Mouse (Mus musculus) kidney, adult 18-20 months (tissue): ENCODE data around the gene Col26a1.
"Not testable (repeated sequence)": the region's sequence is repeated elsewhere in the genome, so short reads cannot be mapped to it uniquely, and the experiment has no call there.

Experiments used
- DNase-seq: peaks from one replicate; pipeline ENCODE4 v3.0.0; 2021

Gene Col26a1

DNA sequence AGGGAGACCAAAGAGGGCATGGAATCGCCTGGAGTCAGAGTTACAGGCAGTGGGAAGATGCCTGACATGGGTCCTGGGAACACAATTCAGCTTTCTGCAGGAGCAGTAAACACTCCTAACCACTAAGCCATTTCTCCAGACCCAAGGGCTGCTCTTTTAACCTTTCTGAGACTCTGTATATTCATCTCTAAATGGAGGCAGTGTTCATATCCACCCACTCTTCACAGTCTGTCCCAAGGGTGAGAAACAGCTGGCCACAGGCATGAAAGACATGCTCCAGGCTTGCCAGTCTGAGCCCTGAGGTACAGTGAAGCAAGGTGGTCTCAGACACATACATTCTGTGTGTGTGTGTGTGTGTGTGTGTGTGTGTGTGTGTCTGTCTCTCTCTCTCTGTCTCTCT lies 78.8 kb downstream of the Col26a1 start:
- DNase-seq, result no peak

DNA sequence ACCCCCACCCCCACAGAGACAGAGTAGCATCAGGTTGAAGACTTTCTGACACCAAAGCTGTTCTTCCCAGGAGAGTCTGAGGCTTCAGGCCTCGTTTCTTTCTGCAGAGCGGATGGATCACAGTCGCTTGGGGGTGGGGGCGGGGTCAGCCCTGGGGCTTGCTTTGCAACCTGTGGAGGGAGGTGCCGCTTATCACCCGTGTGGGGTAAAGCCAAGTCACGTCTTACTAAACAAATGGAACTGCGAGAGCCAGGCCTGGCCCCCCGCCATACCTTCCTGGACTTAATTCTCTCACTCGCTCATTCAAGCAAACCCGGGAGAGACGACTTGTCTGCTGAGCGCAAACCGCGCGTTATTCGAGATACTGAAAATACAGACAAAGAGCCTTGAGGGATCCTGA lies 80.3 kb downstream of the Col26a1 start:
- no peak for DNase-seq

DNA sequence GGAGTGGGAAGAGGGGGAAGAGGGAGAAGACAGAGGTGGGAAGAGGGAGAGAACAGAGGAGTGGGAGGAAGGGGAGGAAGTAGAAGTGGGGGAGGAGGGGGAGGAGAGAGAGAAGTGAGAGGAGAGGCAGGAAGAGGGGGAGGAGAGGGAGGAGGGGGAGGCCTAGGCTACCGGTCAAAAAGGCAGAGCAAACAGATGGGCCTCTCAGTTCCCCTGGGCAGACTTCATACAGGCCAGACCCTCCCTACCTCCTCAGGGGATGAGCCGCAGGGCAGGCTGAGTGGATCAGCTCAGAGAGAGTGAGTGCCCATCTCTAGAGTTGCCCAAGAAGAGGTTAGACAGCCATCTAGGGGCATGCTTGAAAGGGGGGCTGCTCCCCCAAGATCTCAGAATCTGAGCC lies 86.1 kb downstream of the Col26a1 start:
- no peak for DNase-seq

DNA sequence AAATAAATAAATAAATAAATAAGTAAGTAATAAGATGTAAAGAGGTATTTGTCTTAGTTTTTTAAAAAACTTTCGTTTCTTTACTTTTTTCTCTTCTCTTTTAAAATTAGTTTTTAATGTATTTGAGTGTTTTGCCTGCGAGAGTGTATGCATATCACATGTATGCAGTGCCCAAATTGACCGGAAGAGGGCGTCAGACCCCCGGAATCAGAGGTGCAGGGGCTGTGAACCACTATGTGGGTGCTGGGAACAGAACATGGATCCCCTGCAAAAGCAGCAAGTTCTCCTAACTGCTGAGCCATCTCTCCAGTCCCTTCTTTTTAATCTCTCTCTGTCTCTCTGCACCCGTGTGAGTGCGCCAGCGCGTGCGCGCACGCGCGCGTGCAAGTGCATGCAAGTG lies 89.2 kb downstream of the Col26a1 start:
- DNase-seq, result no peak

DNA sequence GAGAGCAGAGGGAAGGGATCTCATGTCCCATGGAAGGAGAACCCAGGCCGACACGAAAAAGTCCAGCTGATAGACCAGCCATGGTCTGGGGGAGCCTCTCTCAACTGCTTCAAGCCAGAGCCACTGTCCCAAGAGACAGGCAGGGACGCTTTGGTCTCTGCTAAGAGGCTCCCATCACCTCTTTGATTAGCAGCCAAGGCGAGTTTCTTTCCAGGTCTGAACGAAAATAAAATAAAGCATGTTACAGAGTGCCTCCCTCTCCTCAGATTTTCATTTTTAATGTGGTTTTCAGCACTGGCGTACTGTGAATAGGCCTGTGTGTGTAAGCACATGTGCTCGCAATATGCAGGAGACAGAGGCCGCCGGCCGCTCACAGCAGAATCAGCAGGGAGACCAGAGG lies 90.5 kb downstream of the Col26a1 start:
- no peak for DNase-seq

DNA sequence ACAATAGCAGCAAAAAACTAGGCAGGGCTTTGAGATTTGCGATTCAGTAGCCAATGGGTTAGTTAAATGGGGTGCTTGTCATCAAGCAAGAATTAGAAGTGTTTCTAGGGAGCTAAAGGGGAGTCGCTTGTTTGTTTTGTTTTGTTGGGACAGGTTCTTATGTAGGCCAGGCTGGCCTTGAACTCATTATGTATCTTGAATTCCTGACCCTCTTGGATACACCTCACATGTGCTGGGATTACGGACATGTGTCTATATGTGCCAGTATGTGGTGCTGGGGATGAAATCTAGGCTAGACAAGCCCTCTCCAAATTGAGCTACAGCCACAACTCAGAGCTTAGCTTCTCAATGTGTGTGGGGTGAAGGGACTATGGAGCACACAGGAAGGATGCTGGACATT lies 91.8 kb downstream of the Col26a1 start:
- DNase-seq, result no peak

DNA sequence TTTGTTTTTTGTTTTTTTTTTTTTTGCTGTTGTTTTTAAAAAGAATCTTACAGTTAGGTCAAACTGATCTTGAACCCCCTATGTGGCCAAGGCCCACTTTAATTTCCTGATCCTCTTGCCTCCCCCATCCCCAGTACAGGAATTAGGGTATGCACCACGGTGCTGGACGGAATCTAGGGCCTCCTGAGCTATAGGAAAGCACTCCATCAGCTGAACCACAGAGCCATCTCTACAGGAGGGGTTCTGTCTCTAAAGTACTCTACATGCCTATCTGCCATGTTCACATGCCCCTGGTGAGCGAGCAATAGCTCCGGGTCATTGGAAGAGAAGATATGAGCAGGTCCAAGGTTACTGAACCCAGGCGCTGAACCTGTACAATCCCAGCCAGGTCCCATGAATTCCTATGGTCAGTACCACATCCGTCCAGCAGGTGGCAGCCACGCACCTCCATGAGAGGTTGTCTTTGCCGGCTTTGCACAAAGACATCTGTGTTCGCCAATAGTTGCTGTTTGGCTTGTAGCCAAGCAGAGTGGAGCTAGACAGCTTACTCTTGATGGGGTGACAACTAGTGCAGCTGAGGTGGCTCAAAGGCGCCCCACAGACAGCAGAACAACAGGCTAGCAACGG lies 92.3 kb downstream of the Col26a1 start:
- DNase-seq, result peak; percentile 91

DNA sequence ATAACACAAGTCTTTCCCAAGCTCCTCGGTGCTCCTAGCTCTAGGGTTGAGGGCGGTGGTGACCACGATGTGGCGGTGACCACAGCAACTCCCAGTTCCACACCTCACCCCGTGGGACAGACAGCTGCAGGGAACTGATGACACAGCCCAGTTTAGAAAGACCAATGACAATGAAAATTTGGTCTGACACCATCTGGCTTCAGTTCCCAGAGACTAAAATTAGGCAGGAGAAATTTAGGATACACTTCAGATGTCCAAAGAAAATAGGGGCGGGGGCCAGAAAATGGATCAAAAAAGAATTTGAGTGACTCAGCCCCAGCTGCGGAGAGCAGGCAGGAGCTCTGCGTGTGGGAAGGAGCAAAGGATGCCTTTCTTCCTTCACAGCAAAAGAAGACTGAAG lies 98.5 kb downstream of the Col26a1 start:
- DNase-seq, result no peak

DNA sequence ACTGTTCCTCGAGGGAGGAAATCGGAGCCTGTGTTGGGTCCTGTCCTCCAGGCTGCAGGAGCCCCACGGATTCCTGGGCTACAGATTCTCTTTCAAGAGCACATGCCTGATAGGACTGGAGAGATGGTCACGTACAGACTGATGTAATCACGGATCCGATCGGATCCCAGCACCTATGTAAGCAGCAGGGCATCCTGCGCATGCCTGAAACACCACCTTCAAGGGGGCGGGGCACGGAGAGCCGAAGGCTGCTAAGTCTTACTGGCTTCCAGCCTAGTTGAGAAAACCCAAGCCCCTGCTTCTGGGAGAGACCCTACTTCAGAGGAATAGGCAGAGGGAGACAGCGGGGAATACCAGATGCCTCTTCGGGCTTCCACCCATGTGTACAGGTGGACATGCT lies 100.4 kb downstream of the Col26a1 start:
- no peak for DNase-seq

DNA sequence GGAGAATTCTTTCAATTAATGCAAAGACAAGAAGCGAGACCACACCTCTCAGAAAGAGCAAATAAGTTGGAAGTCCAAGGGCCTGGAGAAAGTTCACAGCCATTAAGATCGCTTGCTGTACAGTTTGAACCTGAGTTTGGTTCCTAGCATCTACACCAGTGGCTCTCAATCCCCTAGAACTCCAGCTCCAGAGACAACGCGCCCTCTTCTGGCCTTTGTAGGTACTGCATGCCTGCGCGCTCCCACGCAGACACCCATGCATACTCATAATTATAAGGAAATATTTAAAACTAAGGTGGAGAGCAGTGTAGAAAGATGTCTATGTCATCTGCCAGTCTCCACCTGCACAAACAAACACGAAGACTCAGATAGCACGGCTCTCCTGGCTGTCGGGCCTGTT lies 102.5 kb downstream of the Col26a1 start:
- peak; percentile 43 for DNase-seq

DNA sequence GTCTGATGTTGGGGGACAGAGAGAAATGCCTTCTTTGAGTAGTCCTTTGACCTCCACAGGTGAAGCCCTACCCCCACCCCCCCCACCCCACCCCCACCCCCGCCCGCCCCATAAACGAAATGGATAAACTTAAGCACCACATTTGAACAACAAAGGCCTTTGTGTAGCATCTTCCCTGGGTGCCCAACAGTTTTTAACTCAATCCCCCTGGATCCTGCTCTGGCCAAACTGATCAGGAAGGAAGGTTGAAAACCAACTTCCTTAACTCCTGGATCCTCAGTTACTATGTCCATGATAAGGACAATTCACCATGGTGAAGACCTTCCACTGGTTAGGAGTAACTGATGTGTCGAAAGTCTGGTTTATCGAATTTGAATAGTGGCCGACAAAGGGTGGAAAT lies 103.1 kb downstream of the Col26a1 start:
- DNase-seq, result no peak

DNA sequence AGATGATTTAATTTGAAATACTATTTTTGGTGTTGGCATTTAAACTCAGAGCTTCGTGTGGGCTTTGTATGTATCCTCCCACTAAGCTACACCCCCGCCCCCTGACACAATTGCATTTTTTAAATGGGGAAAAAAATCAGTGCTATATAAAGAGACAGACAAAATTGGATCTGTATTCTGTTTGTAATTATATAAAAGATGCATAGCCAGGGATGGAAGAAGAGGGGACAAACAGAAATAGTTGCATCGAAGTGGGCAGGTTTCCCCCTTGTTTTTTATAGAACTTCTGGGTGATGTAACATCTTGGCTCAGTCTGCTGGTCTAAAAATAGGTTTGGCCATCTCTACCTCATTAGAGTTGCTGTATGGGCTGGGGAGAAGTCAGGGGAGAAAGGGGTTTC lies 107.5 kb downstream of the Col26a1 start:
- DNase-seq, result no peak

DNA sequence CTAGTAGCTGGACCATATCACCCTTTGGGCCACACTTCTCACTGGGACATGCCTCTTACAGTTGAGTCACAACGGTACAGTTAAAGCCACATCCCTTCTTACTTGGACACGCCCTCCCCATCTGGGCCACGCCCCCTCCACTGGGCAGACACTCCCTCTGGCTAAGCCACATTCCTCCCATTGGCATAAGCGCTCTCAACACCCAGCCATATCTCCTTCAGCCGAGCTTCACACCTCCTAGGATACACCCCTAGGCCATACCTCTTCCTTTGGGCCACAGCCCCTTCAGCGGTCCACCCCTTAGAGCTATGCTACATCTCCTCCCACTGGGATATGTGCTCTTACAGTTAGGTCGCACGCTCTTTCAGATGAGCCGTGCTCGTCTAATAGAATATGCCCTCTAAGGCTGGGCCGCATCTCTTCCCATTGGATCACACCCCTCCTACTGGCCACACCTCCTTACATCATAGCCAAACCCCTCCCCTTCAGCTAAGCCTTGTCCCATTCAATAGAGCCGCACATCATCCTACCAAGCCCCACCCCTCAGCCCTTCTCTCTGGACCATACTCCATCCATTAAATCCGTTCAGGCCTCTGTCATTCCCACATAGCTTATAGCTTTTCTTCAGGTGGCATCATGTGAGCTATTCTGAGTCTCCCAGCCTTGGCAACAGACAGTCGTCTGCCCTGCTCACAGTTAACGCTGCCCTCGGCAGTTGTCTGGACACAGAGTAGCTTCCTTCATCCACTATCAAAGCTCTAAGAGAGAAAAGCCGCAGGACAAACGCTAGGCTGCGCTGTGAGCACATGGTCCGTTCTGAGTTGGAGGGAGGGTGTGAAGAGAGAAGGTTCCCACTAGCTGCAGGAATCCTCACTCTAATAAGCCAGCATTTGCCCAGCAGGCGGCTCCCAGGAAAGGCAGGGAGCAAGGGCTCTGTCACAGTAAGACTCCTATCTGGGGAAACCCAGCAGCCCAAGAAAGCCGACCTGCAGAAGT lies 109.7 kb downstream of the Col26a1 start:
- DNase-seq, result no peak

DNA sequence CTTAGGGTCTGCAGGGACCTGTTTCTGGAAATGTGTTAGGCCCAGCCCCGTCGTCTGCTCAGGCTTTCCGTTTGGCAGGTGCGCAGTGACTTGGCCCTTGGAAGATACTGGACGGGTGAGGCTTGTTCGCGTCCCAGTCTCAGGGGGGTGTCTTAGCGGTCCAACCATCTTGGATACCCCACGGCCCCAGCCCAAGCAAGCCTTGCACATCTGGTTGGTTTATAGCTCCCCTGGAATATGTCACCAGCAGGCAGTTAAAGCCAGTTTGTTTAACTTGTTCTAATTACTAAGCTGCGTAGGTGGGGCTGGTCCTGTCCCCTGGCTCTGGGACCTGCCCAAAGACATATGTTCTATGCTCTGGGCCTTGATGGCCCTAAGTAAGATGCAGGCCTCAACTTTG lies 111.9 kb downstream of the Col26a1 start:
- no peak for DNase-seq

DNA sequence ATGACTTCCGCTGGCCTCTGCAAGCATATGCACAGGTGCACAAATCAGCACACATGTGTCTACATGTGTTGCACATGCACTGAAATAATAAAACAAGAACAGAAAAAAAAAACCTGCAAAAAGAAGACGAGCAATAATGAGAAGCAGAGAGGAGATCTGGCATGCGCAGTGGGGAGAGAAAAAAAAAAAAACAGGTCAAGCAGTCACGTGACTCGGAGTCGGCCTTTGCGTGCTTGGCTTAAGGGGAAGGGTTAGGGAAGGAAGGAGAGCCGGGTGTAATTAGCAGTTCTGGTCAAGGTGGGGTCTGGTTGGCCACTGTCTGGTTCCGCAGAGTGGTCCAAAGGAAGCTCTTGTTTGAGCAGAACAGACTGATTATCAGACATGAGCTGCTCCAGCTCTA lies 115.7 kb downstream of the Col26a1 start:
- no peak for DNase-seq

DNA sequence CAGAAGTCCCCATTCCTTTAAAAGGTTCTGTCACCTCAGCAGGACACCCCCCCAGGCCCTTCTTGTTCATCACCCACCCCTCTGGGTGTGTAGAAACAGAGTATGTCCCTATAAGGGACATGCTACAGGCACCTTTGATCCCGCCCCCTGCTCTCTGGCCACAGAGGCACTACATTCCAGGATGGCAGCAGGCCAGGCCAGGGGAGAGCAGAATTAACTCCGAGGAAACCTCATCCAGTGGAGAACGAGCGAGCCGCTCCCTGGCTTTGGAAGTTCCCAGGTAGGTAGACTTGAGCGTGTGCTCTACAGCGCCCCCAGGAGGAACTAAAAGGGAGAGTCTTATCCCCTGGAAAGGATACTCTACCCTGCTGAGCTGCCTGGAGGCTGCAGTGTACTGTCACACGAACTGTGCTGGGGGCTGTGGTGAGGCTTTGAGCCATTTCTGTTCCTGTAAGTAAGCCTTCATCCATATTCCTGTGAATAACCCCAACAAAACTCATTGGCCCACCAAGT lies 118.8 kb downstream of the Col26a1 start:
- no peak for DNase-seq

DNA sequence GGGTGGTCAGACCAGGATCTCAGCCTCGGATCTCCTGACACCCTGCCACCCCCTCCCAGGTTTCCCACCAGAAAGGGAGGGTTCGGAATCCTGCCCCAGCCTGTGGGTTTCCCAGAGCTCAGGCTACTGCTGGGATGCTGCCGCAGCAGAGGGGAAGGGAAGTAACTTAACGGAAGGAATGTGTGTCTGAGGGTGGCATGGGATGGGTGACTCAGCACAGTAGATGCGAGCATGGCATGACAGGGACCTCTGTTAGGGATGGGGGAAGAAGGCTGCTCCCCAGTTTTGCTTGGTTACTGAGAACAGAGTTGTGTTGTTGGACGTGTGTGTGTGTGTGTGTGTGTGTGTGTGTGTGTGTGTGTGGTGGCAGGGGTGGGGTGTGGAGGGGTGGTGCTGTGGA lies 122.7 kb downstream of the Col26a1 start:
- no peak for DNase-seq

DNA sequence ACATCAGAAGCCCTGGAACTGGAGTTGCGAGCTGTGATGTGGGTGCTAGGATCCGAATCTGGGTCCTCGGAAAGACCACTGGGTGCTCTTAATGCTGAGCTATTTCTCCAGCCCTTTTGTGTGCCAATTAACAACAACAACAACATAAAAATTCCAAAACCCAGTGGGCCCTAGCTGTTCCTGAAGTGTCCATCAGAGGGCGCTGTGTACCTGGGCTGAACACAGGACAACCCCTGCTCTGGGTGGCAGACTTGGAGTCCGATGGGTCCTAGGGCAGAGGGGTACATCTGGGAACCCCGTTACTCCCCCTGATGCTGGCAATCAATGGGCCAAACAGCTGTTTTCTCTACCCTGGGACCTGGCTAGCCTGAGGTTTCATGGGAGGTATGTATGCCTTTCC lies 123.2 kb downstream of the Col26a1 start:
- DNase-seq, result no peak

DNA sequence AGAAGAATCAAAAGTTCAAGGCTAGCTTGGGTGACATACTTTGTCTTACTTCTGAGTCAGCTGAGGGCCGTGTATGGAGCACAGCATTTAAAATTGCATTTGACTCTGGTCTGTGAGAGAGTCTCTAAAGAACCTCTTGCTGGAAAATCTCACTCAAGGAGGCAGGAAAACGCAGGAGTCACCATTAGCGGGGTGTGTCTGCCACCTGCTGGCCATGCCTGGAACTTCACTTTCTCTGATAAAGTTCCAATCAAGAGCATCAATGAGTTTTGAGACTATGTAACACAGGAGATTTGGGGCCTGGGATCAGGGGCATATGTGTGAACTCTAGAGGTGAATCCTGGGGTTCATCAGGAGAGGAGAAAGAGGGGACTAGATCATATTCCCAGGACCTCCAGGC lies 127.3 kb downstream of the Col26a1 start:
- peak; percentile 72 for DNase-seq

DNA sequence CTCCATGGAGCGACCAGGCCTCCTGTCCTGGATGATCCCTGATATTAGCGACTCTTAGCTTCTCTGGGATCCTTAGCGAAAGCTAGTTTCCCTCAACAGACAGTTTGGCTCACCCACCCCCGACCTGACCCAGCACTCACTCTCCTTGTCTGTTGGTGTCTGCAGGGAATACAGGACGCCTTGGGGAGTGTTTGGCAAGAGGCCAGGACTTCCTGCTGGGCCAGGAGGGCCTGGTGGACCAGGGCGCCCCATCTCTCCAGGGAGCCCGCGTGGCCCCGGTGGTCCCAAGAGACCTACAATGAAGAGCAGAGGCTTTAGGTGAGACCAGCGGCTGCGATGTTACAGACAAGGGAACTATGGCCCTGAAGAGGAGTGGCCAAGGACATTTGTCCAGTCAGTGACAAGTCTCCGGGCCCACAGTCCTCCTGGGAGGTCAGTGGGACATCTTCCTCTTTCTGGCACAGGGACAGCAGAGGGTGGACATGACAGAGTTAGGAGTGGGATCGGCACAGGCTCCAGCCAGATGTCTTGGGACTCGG lies 128.9 kb downstream of the Col26a1 start:
- no peak for DNase-seq

DNA sequence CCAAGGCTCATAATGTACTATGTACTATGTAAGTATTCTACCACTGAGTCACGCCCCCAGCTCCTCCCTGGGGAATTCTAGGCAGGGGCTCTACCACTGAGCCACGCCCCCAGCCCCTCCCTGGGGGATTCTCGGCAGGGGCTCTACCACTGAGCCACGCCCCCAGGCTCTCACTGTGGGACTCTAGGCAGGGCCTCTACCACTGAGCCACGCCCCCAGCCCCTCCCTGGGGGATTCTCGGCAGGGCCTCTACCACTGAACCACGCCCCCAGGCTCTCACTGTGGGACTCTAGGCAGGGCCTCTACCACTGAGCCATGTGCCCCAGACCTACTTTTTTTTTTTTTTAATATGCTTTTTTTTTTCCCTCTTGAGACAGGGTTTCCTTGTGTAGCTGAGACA lies 129.8 kb downstream of the Col26a1 start:
- not testable (repeated sequence) for DNase-seq

DNA sequence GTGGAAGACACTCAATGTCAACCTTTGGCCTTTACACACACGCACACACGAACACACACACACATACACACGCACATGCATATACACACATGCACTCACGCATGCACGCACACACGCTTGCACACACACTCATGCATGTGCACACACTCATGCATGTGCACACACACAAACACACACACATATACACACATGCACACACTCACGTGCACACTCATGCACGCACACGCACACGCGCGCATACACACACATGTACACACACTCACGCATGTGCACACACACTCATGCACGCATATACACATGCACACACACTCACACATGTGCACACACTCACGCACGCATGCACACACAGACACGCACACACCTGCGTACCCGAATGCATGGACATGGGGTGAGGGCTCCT lies 130.9 kb downstream of the Col26a1 start:
- DNase-seq, result no peak

DNA sequence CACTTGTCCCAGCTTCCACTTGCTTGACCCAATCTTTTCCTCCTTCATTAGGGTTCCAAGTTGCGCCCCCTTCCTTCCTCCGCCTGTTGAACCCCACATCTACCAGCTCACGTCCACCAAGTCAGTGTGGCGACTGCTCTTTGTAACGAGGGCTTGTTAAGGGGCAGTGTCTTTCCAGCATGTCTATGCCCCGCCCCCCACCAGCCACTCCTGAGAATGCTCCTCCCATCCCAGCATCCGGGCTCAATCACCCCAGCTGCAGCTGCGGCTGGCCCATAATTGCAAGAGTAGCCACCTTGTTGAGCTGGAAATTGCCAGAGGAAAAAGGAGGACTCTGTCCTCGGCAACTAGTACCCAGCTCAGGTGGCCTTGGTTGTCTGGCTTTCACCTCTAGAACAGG lies 136.4 kb downstream of the Col26a1 start:
- DNase-seq, result no peak

DNA sequence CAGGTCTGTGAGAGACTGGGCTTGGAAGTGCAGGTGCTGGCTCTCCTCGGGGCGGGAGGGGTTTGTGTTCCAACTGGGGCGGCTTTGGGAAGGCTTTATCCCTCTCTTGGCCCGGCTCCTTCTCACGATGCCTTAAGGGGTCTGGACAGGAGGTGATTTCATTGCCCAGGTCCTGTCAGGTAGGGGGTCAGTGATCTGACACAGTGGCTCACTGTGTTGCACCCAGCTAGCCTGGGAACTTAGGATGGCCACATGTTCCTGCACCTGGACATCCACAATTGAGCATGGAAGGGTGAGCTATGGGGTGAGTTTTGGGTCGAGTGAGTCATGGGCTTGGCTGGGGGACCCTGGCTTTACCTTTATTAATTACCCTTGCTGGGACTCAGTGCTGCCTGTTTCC lies 144.1 kb downstream of the Col26a1 start:
- DNase-seq, result no peak
